ENCODE assay signal across 16 mouse cellular contexts in the genomic region with DNA sequence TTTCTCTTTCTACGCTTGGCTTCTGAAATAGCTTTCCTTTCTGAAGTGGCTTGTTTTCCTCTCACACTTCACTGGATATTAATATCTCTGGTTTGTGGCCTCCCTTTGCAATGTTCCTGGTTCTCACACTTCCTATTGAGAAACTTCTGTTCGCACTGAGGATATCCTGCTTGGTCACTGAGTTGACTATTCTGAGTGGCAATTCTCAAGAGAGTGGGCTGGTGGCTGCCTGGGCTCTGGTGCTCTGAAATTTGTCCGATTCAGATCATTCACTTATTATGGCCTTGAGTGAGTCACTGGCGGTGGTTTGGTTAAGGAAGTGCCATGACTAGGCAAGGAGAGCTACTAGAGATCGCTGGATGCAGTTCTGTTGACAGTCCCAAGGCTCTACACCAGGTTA.
DNase-seq lines count a peak whose midpoint lies in the region; ATAC-seq and TF ChIP-seq lines count a peak whose summit lies in the region.
"Had no signal": no experiment of that assay in that cellular context is flagged by ENCODE, and none has a peak within 500 bp of the region (broad histone marks: within the 10 kb centered on the region; RNA-seq: fewer than 3 reads in every experiment).

No protein-coding gene starts in this region.

- H3K9ac ChIP-seq in midbrain, embryonic 16.5 days (ENCODE audit: low read depth, low read length) = no peak overlapping the region
- H3K9ac ChIP-seq: embryonic facial prominence, embryonic 12.5 days had no signal

- no peaks in the 10 kb centered on the region for H3K27me3 ChIP-seq in midbrain, embryonic 16.5 days (ENCODE audit: control insufficient read depth, insufficient read depth, low read depth, low read length)
- H3K27me3 ChIP-seq: embryonic facial prominence, embryonic 12.5 days; Patski had no signal

- no peak for DNase-seq in gastrocnemius, adult 2 months
- no peak for DNase-seq in gastrocnemius, postnatal 25 days
- DNase-seq in lung, postnatal 25 days (ENCODE audit: low spot score) = peak; percentile 12
- DNase-seq in lung, postnatal 4 days = no peak
- no peak for DNase-seq in thymus, adult 18-20 months
- no peak for DNase-seq in frontal cortex, postnatal 36 days (ENCODE audit: low spot score in 2 of 2)
- DNase-seq: cerebellum, postnatal 14 days; gastrocnemius, postnatal 36 days; lung, adult 2 months had no signal

- no peaks in the 10 kb centered on the region for H3K9me3 ChIP-seq in midbrain, embryonic 16.5 days (replicated peaks; ENCODE audit: control insufficient read depth, low read length, poor library complexity, severe bottlenecking)
- H3K9me3 ChIP-seq: embryonic facial prominence, embryonic 12.5 days had no signal

- peak overlapping the region; percentile 9; the same call in 1 of the 2 replicates for H3K27ac ChIP-seq in gastrocnemius, adult 2 months
- H3K27ac ChIP-seq in midbrain, embryonic 16.5 days (ENCODE audit: low read length) = no peak overlapping the region
- H3K27ac ChIP-seq: embryonic facial prominence, embryonic 12.5 days; layer of hippocampus, adult 2 months had no signal

- H3K36me3 ChIP-seq in midbrain, embryonic 16.5 days (ENCODE audit: control insufficient read depth, insufficient read depth, low read length) = no peaks in the 10 kb centered on the region
- H3K36me3 ChIP-seq: embryonic facial prominence, embryonic 12.5 days had no signal

- WGBS in midbrain, embryonic 16.5 days = 89% methylated on average over 5 of the region's 5 CpGs

- no peak for TF ChIP-seq CTCF in gastrocnemius, adult 2 months (IDR thresholded peaks at IDR 0.05)

- intact Hi-C loops in gastrocnemius, adult 2 months (cut with DNase I) = no loop called here

- peak; percentile 96 to 99 for ATAC-seq in hematopoietic stem cell, adult 5-6 weeks (replicated peaks in 1 of 2; ENCODE audit: insufficient read depth in 1 of 2, low FRiP score in 2 of 2, low TSS enrichment in 1 of 2, low read depth in 1 of 2, poor library complexity in 2 of 2, severe bottlenecking in 2 of 2)
- ATAC-seq in midbrain, embryonic 16.5 days = no peak
- ATAC-seq: forebrain, embryonic 14.5 days; intestine, postnatal 0 days; Patski had no signal

- H3K4me3 ChIP-seq in gastrocnemius, adult 2 months = no peak overlapping the region
- H3K4me3 ChIP-seq in midbrain, embryonic 16.5 days (ENCODE audit: low read depth, low read length) = no peak overlapping the region
- H3K4me3 ChIP-seq: embryonic facial prominence, embryonic 12.5 days; layer of hippocampus, adult 2 months had no signal

- H3K4me2 ChIP-seq in midbrain, embryonic 16.5 days (ENCODE audit: low read length) = no peak overlapping the region
- H3K4me2 ChIP-seq: embryonic facial prominence, embryonic 12.5 days had no signal

- H3K4me1 ChIP-seq in midbrain, embryonic 16.5 days (ENCODE audit: control insufficient read depth, insufficient read depth, low read length) = no peaks in the 10 kb centered on the region
- H3K4me1 ChIP-seq: embryonic facial prominence, embryonic 12.5 days had no signal
